Mouse (Mus musculus) c-Kit-negative CD71-positive TER-119-positive erythroid progenitor cells, embryonic 14.5 days (primary cell): ENCODE results near the gene Tmem108.

ENCODE experiments used
- DNase-seq: peaks from one replicate; pipeline ENCODE4 v3.0.0-alpha.2; 2013; ENCODE audit warnings: low read depth, low spot score

Gene Tmem108

GRCm38 (mm10) chr9:103499366-103499765 is 262.3 kb downstream of the Tmem108 start:
- no peak for DNase-seq

DNA sequence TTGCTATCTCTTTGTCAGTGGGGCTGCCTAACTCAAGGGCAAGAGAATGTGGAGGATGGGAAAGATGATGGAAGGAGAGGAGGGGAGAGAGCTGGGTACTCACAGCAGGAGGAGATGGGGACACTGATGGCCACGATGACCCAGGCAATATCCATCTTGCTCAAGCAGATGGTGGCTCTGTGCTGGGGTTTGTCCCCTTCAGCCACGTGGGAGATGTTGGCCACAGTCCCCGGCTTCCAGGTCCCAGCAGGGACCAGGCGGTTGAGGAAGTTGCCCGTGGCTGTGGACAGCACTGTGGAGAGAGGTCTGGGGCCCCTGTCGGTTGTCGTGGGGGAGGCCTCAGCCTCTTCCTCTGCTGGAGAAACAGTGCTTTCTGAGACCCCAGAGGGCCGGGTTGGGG is 262.9 kb downstream of the Tmem108 start:
- no peak for DNase-seq

DNA sequence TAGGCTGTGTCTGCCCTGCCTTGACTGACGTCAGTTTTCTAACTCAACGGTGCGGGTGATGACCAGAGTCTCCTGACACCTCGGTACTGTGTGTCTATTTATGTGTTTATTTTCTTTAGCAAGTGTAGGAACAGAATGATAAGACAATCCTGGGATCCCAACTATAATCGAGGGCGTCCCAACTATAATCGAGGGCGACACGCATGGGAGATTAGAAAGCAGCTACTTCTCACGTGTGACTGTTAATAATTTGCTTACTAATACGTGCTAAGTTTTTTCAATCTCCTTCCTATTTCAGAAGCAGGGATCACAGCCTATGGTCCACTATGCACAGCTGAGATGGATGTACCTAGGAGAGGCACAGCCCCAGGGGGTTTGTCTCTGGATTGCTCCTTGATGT is 266.2 kb downstream of the Tmem108 start:
- DNase-seq: no peak

DNA sequence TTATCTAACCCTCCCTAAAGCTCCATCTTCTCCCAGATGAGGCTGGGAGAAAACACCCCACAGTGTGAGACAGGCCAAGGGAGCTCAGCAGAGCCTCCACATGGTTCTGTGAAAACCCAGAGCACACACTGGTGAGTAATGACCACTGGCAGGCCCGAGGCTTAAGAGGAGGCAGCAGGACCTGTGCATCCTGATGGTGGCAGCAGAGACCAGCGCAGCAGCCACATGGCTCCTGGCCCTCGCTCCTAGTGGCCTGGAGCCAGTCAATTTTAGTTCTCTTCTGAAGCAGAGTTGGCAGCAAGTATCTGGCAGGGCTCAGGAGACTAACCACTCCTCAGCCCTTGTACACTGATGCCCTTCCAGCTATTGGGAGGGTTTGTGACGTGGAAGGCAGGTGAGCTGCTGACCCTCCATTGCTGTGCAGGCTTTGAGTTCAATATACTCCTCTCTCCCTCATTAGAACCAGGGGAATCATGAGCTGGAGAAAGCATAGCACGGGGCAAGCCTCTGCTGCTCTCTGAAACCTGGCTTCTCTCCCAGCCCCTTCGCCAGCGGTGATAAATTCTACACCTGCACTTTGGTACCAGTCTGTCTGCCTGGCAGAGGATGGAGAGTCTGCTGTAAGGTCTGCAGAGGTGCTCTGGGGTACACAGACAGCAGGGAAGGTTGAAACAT is 267.2 kb downstream of the Tmem108 start:
- DNase-seq: no peak

DNA sequence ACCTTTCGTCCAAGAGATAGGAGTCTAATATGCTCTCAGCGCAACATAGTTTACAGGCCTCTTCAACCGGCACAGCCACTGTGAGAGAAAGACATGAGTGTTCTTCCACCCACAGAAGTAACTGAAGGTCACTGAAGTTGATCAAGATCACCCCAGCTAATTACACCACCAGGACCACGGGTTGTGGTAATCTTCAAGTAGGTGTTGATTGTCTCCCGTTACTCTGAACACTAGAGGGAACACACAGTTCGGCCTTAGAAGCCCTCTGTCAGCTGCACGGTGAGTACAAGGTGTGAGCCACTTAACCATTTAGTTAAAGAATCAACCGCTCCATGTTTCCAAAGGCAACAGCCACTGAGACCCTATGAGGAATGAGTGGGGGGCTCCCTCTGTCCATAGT is 269.7 kb downstream of the Tmem108 start:
- DNase-seq: no peak

- DNase-seq: peak; percentile 31
Measured at GRCm38 (mm10) chr9:103490439-103490838, 271.2 kb downstream of the Tmem108 start.

DNA sequence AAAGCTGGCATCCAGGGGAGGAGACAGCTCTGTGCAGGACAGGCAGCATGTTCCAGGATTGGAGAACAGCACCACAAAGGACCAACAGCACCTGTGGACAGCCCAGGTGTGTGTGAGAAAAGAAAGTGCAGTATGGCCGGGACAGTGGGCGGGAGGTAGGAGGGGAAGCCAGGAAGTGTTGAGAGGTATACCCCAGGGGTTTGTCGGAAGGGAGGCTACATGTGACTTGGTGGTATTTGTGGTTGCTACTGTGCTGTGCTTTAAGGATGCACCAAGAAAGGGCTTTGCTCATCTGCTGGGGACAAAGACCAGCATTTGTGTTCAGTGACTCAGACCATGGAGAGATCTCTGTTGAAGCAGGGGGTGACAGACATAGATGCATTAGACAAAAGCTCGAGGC is 271.8 kb downstream of the Tmem108 start:
- no peak for DNase-seq

GRCm38 (mm10) chr9:103489096-103489495 is 272.5 kb downstream of the Tmem108 start:
- no peak for DNase-seq

GRCm38 (mm10) chr9:103486262-103486661 is 275.4 kb downstream of the Tmem108 start:
- no peak for DNase-seq

DNA sequence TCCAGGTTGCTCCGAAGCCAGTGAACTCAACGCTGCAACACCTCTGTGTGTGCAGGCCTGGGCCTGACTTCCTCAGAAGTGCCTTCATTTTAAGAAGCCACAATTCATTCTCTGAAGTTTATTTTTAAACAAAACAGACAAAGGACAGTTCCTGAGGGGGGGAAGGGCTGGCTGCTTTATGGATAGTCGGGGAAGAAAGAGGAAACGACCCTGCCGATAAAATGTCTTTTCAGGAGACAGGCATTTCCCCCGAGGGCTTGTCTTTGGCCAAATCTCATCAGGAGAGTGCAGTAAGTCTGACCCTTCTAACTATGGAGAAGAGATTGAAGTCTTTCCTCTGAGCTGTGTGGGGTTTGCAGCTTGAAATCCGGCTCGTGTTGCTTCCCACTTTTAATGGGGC is 276.0 kb downstream of the Tmem108 start:
- DNase-seq: no peak

GRCm38 (mm10) chr9:103480603-103481220 is 280.9 kb downstream of the Tmem108 start:
- no peak for DNase-seq

- DNase-seq: no peak
Measured at GRCm38 (mm10) chr9:103480044-103480576, 281.5 kb downstream of the Tmem108 start, which contains the start of gene Bfsp2. TSS of gene Bfsp2 (minus strand) at chr9:103480420.

- no peak for DNase-seq
Measured at GRCm38 (mm10) chr9:103475414-103475813, 286.2 kb downstream of the Tmem108 start.

- no peak for DNase-seq
Measured at GRCm38 (mm10) chr9:103473915-103474688, 287.5 kb downstream of the Tmem108 start.

GRCm38 (mm10) chr9:103471784-103472183 is 289.9 kb downstream of the Tmem108 start:
- DNase-seq: no peak

- no peak for DNase-seq
Measured at GRCm38 (mm10) chr9:103469516-103469915, 292.1 kb downstream of the Tmem108 start.

DNA sequence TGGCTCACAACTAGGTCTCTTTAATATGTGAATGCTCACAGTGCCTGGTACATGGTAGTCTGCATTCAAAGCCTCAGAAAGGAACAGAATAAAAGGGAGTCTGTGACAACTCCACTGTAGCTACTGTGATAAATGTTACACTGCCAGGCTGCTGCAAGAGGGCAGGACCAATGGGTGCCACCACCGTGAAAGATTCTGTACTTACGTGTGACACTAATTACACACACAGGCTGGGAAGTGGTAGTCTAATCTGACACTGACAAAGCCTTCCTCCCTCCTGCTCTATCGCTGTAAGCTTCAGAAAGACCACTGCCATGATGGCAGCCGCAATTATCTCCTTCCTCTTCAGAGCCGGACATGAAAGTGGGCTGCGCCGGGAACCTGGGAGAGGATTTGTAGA is 292.7 kb downstream of the Tmem108 start:
- no peak for DNase-seq

- DNase-seq: no peak
Measured at GRCm38 (mm10) chr9:103465711-103466220, 295.9 kb downstream of the Tmem108 start.

DNA sequence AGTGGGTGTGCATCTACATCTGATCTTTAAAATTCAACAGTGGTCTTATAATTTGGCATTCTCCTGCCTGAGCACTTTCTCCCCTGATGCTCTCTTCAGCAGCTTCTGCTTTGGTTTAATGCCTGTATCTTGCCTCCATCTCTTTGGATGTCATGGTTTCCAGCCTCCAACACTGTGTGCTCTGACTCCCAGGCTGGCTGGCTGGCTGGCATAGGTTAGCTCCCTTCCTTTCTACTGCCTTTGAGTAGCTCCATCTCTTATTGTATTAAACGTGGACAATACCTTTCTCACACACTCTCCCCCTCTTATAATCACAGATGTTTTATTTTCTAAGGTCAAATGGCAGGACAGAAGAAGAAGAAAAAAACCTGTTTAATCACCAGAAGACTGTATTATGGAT is 296.3 kb downstream of the Tmem108 start:
- no peak for DNase-seq

DNA sequence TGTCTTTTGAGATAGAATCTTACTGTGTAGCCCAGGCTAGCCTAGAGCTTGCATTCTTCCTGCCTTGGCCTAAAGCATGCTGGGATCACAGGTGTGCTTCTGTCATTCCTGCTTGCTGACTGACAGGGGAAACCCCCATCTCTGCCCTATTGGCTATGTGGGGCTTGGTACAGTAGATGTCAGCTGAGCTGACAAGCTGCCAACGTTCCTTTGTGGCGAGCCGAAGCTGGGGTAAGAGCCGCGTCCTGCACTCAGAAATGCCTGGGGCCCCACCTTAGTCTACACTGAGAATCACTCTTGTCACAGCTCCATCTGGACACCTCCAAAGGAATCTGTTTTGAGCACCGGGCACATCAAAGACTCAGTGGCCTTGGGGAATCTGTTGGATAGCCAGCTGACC is 297.8 kb downstream of the Tmem108 start:
- no peak for DNase-seq

GRCm38 (mm10) chr9:103459839-103460238 is 301.8 kb downstream of the Tmem108 start:
- DNase-seq: no peak

GRCm38 (mm10) chr9:103459307-103459706 is 302.3 kb downstream of the Tmem108 start:
- no peak for DNase-seq
